Mouse (Mus musculus) bone marrow macrophage, adult 2 months (primary cell): ENCODE measurements at regions not wholly inside any gene's neighbourhood (a gene's known extent, or its start where the extent isn't known, plus 50 kb on each side); places are given as distances from the start of the nearest gene placed in this dataset.

ENCODE experiments used
- CTCF ChIP-seq: IDR thresholded peaks from 2 replicates; pipeline ENCODE4 v1.5.1; 2012; ENCODE audit warnings: low read depth, mild to moderate bottlenecking, low read length, moderate library complexity
- POLR2A ChIP-seq: IDR thresholded peaks from 2 replicates; pipeline ENCODE4 v1.6.1; 2012; ENCODE audit warnings: mild to moderate bottlenecking, low read depth, low read length, borderline replicate concordance

GRCm38 (mm10) chr2:61476648-61477047 lies 101.7 kb upstream of the Tank start:
- no peak for TF ChIP-seq POLR2A
- TF ChIP-seq CTCF, result no peak
